Comparison of ENCODE assay signal across 7 mouse cellular contexts in the genomic region with DNA sequence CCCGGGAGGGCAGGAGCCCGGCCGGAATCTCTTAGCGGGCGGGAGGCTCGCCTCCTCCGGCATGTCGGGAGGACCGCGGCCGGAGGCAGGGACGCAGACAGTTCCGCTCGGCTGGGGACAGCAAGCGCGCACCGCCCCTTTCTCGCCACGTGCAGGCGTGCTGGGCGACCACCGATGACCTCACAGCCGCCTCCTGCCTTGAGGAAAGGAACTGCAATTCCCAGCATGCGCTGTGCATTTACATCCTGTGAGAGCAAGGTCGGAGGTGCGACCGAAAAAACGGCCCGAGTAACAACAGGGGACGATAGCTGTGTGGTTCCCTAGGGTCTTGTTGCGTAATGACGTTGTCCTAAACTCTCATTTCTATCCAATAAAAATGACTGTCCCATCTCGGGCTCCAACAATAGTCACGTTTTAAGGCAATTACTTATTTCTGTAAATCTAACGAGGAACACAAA. TPM values are rescaled to one million over a fixed set of nuclear protein-coding genes. Genes with fewer than 3 reads are reported as not detected.
A peak's percentile ranks its signal among the peaks of the same experiment; 100 is the strongest.
DNase-seq lines count a peak whose midpoint lies in the region; ATAC-seq and TF ChIP-seq lines count a peak whose summit lies in the region.

Dhx33 (minus strand) TSS at position 122 of the 458 bp plus-strand sequence.

- peaks cover 18% of the 10 kb centered on the region for H3K4me1 ChIP-seq in embryonic facial prominence, embryonic 10.5 days
- peaks cover 6% of the 10 kb centered on the region for H3K4me1 ChIP-seq in intestine, postnatal 0 days (replicated peaks; ENCODE audit: control insufficient read depth, insufficient read depth, low read length)
- peaks cover 16% of the 10 kb centered on the region for H3K4me1 ChIP-seq in midbrain, embryonic 12.5 days
- peaks cover 8% of the 10 kb centered on the region; the same call in 1 of the 2 replicates for H3K4me1 ChIP-seq in small intestine, adult 2 months (ENCODE audit: control insufficient read depth, insufficient read depth, insufficient read length, low read length)

- peaks cover 48% of the 10 kb centered on the region for H3K36me3 ChIP-seq in embryonic facial prominence, embryonic 10.5 days (replicated peaks)
- H3K36me3 ChIP-seq in intestine, postnatal 0 days (ENCODE audit: control insufficient read depth, insufficient read depth): peaks cover 14% of the 10 kb centered on the region
- peaks cover 16% of the 10 kb centered on the region for H3K36me3 ChIP-seq in midbrain, embryonic 12.5 days
- H3K36me3 ChIP-seq in small intestine, adult 2 months (ENCODE audit: control insufficient read depth, insufficient read depth, low read length): peaks cover 13% of the 10 kb centered on the region

- TF ChIP-seq POLR2A in small intestine, adult 2 months (IDR thresholded peaks at IDR 0.05; ENCODE audit: low read depth, low read length): peak; percentile 43

- H3K27me3 ChIP-seq in embryonic facial prominence, embryonic 10.5 days (replicated peaks; ENCODE audit: low read depth, poor library complexity, severe bottlenecking): no peaks in the 10 kb centered on the region
- no peaks in the 10 kb centered on the region for H3K27me3 ChIP-seq in intestine, postnatal 0 days (replicated peaks; ENCODE audit: control insufficient read depth, insufficient read depth, low read length)
- no peaks in the 10 kb centered on the region for H3K27me3 ChIP-seq in midbrain, embryonic 12.5 days
- no peaks in the 10 kb centered on the region for H3K27me3 ChIP-seq in small intestine, adult 2 months (ENCODE audit: control insufficient read depth, insufficient read depth, low read length)

- DNase-seq in adrenal gland, postnatal 10 days: peak; percentile 98
- peak; percentile 98 for DNase-seq in embryonic facial prominence, embryonic 10.5 days (ENCODE audit: low spot score)
- DNase-seq in gonadal fat pad, adult 2 months (ENCODE audit: low read depth): peak; percentile 66
- DNase-seq in left cerebral cortex, postnatal 4 days: peak; percentile 98

- WGBS in embryonic facial prominence, embryonic 10.5 days: under 1% methylated on average over 35 of the region's 35 CpGs
- under 1% methylated on average over 35 of the region's 35 CpGs for WGBS in intestine, postnatal 0 days
- under 1% methylated on average over 35 of the region's 35 CpGs for WGBS in midbrain, embryonic 12.5 days
- under 1% methylated on average over 35 of the region's 35 CpGs for WGBS in small intestine, adult 2 months

- H3K9me3 ChIP-seq in embryonic facial prominence, embryonic 10.5 days: no peaks in the 10 kb centered on the region
- H3K9me3 ChIP-seq in intestine, postnatal 0 days (ENCODE audit: control insufficient read depth): no peaks in the 10 kb centered on the region
- no peaks in the 10 kb centered on the region for H3K9me3 ChIP-seq in midbrain, embryonic 12.5 days

- peak within 1 kb of the TSS; percentile 86 for H3K27ac ChIP-seq in embryonic facial prominence, embryonic 10.5 days (replicated peaks)
- peak within 1 kb of the TSS; percentile 50 for H3K27ac ChIP-seq in intestine, postnatal 0 days (ENCODE audit: low read depth, low read length)
- H3K27ac ChIP-seq in midbrain, embryonic 12.5 days (replicated peaks): peak within 1 kb of the TSS; percentile 78
- H3K27ac ChIP-seq in small intestine, adult 2 months (ENCODE audit: insufficient read depth, low read depth, low read length): 0 out of 2 replicates have a peak within 1 kb of the TSS, but pooled peaks have one; percentile 23

- H3K9ac ChIP-seq in intestine, postnatal 0 days (ENCODE audit: low read depth, low read length): peak within 1 kb of the TSS; percentile 62
- peak within 1 kb of the TSS; percentile 79 for H3K9ac ChIP-seq in midbrain, embryonic 12.5 days (replicated peaks)

- H3K4me3 ChIP-seq in embryonic facial prominence, embryonic 10.5 days: peak within 1 kb of the TSS; percentile 93
- H3K4me3 ChIP-seq in intestine, postnatal 0 days (ENCODE audit: low read depth, low read length): peak within 1 kb of the TSS; percentile 89
- H3K4me3 ChIP-seq in midbrain, embryonic 12.5 days: peak within 1 kb of the TSS; percentile 92
- peak within 1 kb of the TSS; percentile 97 for H3K4me3 ChIP-seq in small intestine, adult 2 months (ENCODE audit: low read depth, low read length)

- intact Hi-C loops in left cerebral cortex, postnatal 4 days (cut with DNase I): loop anchor here (10.0 kb wide), 1 partner anchor 50 kb away; no protein-coding TSS in a partner anchor

- peak within 1 kb of the TSS; percentile 84 for H3K4me2 ChIP-seq in intestine, postnatal 0 days (replicated peaks; ENCODE audit: low read depth)
- peak within 1 kb of the TSS; percentile 94 for H3K4me2 ChIP-seq in midbrain, embryonic 12.5 days (replicated peaks)

- ATAC-seq in intestine, postnatal 0 days: peak; percentile 97
- peak; percentile 98 for ATAC-seq in midbrain, embryonic 12.5 days (ENCODE audit: low FRiP score, low read depth)

- TF ChIP-seq CTCF in intestine, postnatal 0 days (IDR thresholded peaks at IDR 0.05; ENCODE audit: low read depth): peak; percentile 60
- TF ChIP-seq CTCF in small intestine, adult 2 months (IDR thresholded peaks at IDR 0.05; ENCODE audit: extremely low read depth, insufficient read length, insufficient replicate concordance, low read depth, low read length): no peak

RNA-seq across cellular contexts. Expression of gene Dhx33, which starts in this region (rescaled TPM):
- 10 to 100 TPM; 25.2 to 25.6 TPM for total RNA-seq in adrenal gland, postnatal 10 days (2021)
- polyA plus RNA-seq in embryonic facial prominence, embryonic 10.5 days (2016; fragmentation: Nextera tagmentation; extraction: Ambion mirVana): 30.4 and 32.4 TPM in 2 replicates
- 28.1 and 30.8 TPM in 2 replicates for polyA plus RNA-seq in gonadal fat pad, adult 2 months (2012; rRNA removed)
- polyA plus RNA-seq in intestine, postnatal 0 days (2015; fragmentation: Nextera tagmentation; extraction: Ambion mirVana): 3.5 and 3.6 TPM in 2 replicates
- total RNA-seq in left cerebral cortex, postnatal 4 days (2021): 10 to 100 TPM; 26.4 TPM
- 19.3 and 20.0 TPM in 2 replicates for polyA plus RNA-seq in midbrain, embryonic 12.5 days (2016; fragmentation: Nextera tagmentation; extraction: Ambion mirVana)
- polyA plus RNA-seq in small intestine, adult 2 months (2012; rRNA removed): 3.9 and 8.2 TPM in 2 replicates

Comparison
In these comparisons a context has a peak if more than half of its experiments do, and no peak if none do; other contexts are left out.
1. Peak in every context shown above with its lines: DNase-seq, ATAC-seq, H3K4me3 ChIP-seq and H3K27ac ChIP-seq.
2. H3K27ac ChIP-seq: peak in every context shown above with its lines; median percentile 86 in embryonic facial prominence, embryonic 10.5 days; 78 in midbrain, embryonic 12.5 days; 50 in intestine, postnatal 0 days; 23 in small intestine, adult 2 months.